Mouse (Mus musculus) ES-Bruce4 (cell line): ENCODE measurements around the gene Ets2.
"Not testable (repeated sequence)": the region's sequence is repeated elsewhere in the genome, so short reads cannot be mapped to it uniquely, and the experiment has no call there.

Experiments
- CTCF ChIP-seq: IDR thresholded peaks from one replicate; pipeline ENCODE4 v1.8.1; 2011; ENCODE audit warnings: low read depth, low read length
- EP300 ChIP-seq: IDR thresholded peaks from 2 replicates; pipeline ENCODE4 v1.6.1; 2011; ENCODE audit warnings: low read depth, low read length; ENCODE audit not compliant: insufficient read depth
- POLR2A ChIP-seq: IDR thresholded peaks from one replicate; pipeline ENCODE4 v1.8.1; 2011; ENCODE audit warnings: low read length; ENCODE audit not compliant: insufficient read depth

- TF ChIP-seq CTCF, POLR2A, EP300: not testable (repeated sequence)
These were observed 11.2 kb downstream of the Ets2 start for GRCm38 (mm10) chr16:95713077-95713476.
